Mouse (Mus musculus): ENCODE measurements at regions not wholly inside any gene's neighbourhood (a gene's known extent, or its start where the extent isn't known, plus 50 kb on each side); places are given as distances from the start of the nearest gene placed in this dataset.

GRCm38 (mm10) chr16:62469286-62469685 is 317.3 kb downstream of the Nsun3 start:
- H3K27me3 ChIP-seq (replicated peaks) = no peaks in the 10 kb centered on the region
- no peak overlapping the region for H3K27ac ChIP-seq (replicated peaks)
- H3K9ac ChIP-seq (replicated peaks) = no peak overlapping the region
- no peak overlapping the region for H3K4me2 ChIP-seq
- H3K36me3 ChIP-seq = no peaks in the 10 kb centered on the region
- 58% methylated on average over 3 of the region's 3 CpGs for WGBS
- ATAC-seq (ENCODE audit: low FRiP score) = no peak
- H3K9me3 ChIP-seq (replicated peaks) = no peaks in the 10 kb centered on the region
- H3K4me1 ChIP-seq = 0 out of 2 replicates have a peak, but pooled peaks cover 2% of the 10 kb centered on the region
- no peak overlapping the region for H3K4me3 ChIP-seq (replicated peaks)

DNA sequence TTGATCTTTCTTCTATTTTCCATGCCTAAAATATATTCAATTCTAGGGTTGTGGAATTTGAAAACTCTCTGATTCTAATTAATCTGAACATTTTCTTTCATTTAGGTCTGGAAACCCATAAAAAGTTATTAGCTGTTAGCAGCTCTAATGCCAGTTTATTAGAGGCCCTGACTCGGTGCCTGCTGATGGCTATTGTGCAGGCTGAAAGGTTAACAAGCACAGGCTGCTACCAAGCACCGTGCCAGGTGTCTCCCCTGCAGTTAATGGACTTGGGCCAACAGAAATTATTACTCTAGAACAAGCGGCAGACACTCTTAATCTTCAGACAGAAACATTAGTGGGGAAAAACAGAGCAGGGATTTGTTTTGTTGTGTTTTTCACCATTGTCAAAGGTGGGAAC is 317.8 kb downstream of the Nsun3 start:
- H3K4me1 ChIP-seq = 0 out of 2 replicates have a peak, but pooled peaks cover 2% of the 10 kb centered on the region
- 12% methylated on average over 3 of the region's 3 CpGs for WGBS
- H3K27ac ChIP-seq (replicated peaks) = no peak overlapping the region
- no peak overlapping the region for H3K4me3 ChIP-seq (replicated peaks)
- H3K4me2 ChIP-seq = no peak overlapping the region
- no peaks in the 10 kb centered on the region for H3K27me3 ChIP-seq (replicated peaks)
- no peak overlapping the region for H3K9ac ChIP-seq (replicated peaks)
- no peaks in the 10 kb centered on the region for H3K36me3 ChIP-seq
- ATAC-seq (ENCODE audit: low FRiP score) = no peak
- H3K9me3 ChIP-seq (replicated peaks) = no peaks in the 10 kb centered on the region

- no peaks in the 10 kb centered on the region for H3K9me3 ChIP-seq (replicated peaks)
- WGBS = 55% methylated on average over 4 of the region's 4 CpGs
- H3K4me3 ChIP-seq (replicated peaks) = no peak overlapping the region
- H3K9ac ChIP-seq (replicated peaks) = no peak overlapping the region
- no peak overlapping the region for H3K27ac ChIP-seq (replicated peaks)
- H3K4me1 ChIP-seq = no peaks in the 10 kb centered on the region
- no peaks in the 10 kb centered on the region for H3K27me3 ChIP-seq (replicated peaks)
- no peak for ATAC-seq (ENCODE audit: low FRiP score)
- no peak overlapping the region for H3K4me2 ChIP-seq
- no peaks in the 10 kb centered on the region for H3K36me3 ChIP-seq
Observed at GRCm38 (mm10) chr16:62459949-62460551, 326.6 kb downstream of the Nsun3 start.

DNA sequence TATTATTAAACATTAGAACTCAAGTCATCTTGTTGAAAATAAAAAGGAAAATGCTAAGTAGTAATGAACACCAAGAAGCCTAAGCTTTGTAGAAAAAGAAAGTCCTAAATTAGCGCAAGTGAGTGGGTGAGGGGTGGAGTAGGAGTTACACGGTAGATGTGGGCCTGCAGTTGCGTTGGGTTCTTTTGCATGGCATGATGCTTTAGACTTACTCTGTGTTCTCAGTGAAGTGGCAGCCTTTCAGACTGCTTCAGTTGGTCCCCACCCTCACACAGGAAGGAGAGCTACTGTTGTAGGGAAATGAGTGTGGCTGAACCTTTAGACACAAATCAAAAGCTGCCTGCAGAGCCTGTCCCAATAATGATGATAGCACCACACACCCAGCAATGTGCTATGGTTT is 336.9 kb downstream of the Nsun3 start:
- no peaks in the 10 kb centered on the region for H3K27me3 ChIP-seq (replicated peaks)
- 92% methylated on average over 3 of the region's 3 CpGs for WGBS
- no peak for ATAC-seq (ENCODE audit: low FRiP score)
- no peak overlapping the region for H3K4me3 ChIP-seq (replicated peaks)
- no peaks in the 10 kb centered on the region for H3K36me3 ChIP-seq
- no peak overlapping the region for H3K27ac ChIP-seq (replicated peaks)
- no peaks in the 10 kb centered on the region for H3K4me1 ChIP-seq
- H3K4me2 ChIP-seq = no peak overlapping the region
- H3K9me3 ChIP-seq (replicated peaks) = no peaks in the 10 kb centered on the region
- H3K9ac ChIP-seq (replicated peaks) = no peak overlapping the region

DNA sequence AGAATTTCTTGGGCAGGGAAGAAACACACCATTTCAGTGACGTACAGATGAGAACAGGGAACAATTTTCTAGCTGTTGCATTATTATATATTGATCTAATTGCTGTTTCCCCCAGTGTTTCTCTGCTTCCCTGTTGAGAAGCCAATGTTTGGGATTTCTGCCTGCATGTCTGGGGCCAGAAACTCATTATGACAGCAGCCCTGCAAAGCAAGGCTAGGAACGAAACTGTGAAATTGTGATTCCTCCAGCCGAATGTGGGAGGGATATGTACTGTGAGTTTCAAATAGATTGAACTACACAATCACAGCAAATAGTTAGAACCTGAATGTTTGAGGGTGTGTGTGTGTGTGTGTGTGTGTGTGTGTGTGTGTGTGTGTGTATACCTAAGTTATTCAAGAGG is 339.2 kb downstream of the Nsun3 start:
- 64% methylated on average over 3 of the region's 3 CpGs for WGBS
- Histone ChIP-seq H3K9me3 (replicated peaks) (no peaks in the 10 kb centered on the region), H3K4me3 (replicated peaks) (no peak overlapping the region), H3K9ac (replicated peaks) (no peak overlapping the region), H3K27ac (replicated peaks) (no peak overlapping the region), H3K4me1 (no peaks in the 10 kb centered on the region), H3K4me2 (no peak overlapping the region), H3K36me3 (no peaks in the 10 kb centered on the region), H3K27me3 (replicated peaks) (no peaks in the 10 kb centered on the region)
- ATAC-seq (ENCODE audit: low FRiP score) = no peak

DNA sequence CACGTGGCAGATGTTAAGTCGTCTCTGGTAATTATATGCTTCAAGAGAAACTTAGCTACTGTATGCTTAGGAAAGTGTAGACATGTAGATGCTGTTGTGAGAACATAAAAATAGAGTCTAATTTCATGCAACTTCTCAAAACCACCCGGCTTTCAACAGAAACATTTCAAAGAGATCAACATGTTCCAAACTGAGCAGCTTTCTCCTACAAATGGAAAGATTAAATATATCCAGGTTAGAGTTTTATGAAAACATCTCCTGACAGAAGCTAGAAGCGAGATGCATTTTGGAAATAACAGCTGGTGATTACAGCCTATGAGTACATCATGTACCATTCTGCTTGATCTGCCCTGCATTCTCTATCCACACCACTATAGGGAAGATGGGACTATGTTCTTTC is 345.4 kb downstream of the Nsun3 start:
- H3K27ac ChIP-seq (replicated peaks) = no peak overlapping the region

DNA sequence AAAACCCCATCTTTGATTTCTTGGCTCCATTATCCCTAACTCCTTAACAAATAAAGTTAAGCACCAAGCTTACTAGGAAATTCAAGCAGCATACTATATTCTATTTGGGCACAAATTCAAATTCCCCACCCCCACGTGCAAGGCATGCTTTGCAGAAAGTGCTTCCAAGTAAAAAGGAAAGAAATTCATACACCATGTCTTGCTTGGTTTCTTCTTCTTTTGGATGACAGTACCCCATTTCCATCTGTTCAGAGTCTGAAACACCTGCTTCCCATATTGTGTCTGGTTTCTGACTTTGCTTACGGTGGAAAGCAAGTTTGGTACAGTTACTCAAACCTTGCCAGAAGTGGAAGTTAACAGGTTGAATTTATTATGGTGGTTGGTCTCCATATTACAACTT is 353.5 kb downstream of the Nsun3 start:
- H3K4me2 ChIP-seq = no peak overlapping the region
- H3K27me3 ChIP-seq (replicated peaks) = no peaks in the 10 kb centered on the region
- H3K36me3 ChIP-seq = no peaks in the 10 kb centered on the region
- no peaks in the 10 kb centered on the region for H3K9me3 ChIP-seq (replicated peaks)
- WGBS = 91% methylated on average over 2 of the region's 2 CpGs
- no peak overlapping the region for H3K9ac ChIP-seq (replicated peaks)
- ATAC-seq (ENCODE audit: low FRiP score) = no peak
- no peak overlapping the region for H3K27ac ChIP-seq (replicated peaks)
- H3K4me3 ChIP-seq (replicated peaks) = no peak overlapping the region
- H3K4me1 ChIP-seq = no peaks in the 10 kb centered on the region

More for the DNA sequence above, 345.4 kb downstream of the Nsun3 start:
- Histone ChIP-seq H3K4me2 (no peak overlapping the region), H3K27me3 (replicated peaks) (no peaks in the 10 kb centered on the region), H3K36me3 (no peaks in the 10 kb centered on the region), H3K4me3 (replicated peaks) (no peak overlapping the region), H3K9ac (replicated peaks) (no peak overlapping the region), H3K4me1 (no peaks in the 10 kb centered on the region), H3K9me3 (replicated peaks) (no peaks in the 10 kb centered on the region)
- WGBS = 82% methylated on average over 4 of the region's 4 CpGs
- ATAC-seq (ENCODE audit: low FRiP score) = no peak

DNA sequence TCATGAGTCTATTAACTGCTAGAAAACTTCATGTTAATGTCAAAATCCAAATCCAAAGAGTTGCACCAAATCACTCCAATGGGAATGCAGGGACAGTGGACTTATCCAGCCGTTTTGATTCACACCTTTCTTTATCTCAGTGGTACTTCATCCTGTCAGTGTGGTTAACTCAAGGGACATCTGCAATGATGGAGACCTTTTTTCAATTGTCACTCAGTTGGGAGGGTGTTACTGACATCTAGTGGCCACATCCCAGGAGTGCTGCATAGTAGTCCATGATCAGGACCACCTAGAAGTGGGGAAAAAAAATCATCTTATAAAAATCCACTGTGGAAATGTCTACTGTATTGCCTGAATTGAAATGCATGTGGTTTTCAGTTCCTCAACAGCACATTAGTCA is 372.1 kb downstream of the Nsun3 start:
- Histone ChIP-seq H3K4me3 (replicated peaks) (no peak overlapping the region), H3K4me1 (no peaks in the 10 kb centered on the region), H3K4me2 (no peak overlapping the region), H3K27ac (replicated peaks) (no peak overlapping the region), H3K27me3 (replicated peaks) (no peaks in the 10 kb centered on the region), H3K9ac (replicated peaks) (no peak overlapping the region), H3K9me3 (replicated peaks) (no peaks in the 10 kb centered on the region), H3K36me3 (no peaks in the 10 kb centered on the region)
- ATAC-seq (ENCODE audit: low FRiP score) = no peak; the same call in 1 of the 2 replicates
- WGBS = 17% methylated on average over 1 of the region's 1 CpGs

- whole genome bisulfite sequencing = 69% methylated on average over 3 of the region's 3 CpGs
- no peak for ATAC-seq (ENCODE audit: low FRiP score)
- Histone ChIP-seq H3K27ac (replicated peaks) (no peak overlapping the region), H3K9me3 (replicated peaks) (no peaks in the 10 kb centered on the region), H3K4me2 (no peak overlapping the region), H3K9ac (replicated peaks) (no peak overlapping the region), H3K4me3 (replicated peaks) (no peak overlapping the region), H3K36me3 (no peaks in the 10 kb centered on the region), H3K4me1 (no peaks in the 10 kb centered on the region), H3K27me3 (replicated peaks) (no peaks in the 10 kb centered on the region)
Observed at GRCm38 (mm10) chr16:62407526-62408165, 379.0 kb downstream of the Nsun3 start.

DNA sequence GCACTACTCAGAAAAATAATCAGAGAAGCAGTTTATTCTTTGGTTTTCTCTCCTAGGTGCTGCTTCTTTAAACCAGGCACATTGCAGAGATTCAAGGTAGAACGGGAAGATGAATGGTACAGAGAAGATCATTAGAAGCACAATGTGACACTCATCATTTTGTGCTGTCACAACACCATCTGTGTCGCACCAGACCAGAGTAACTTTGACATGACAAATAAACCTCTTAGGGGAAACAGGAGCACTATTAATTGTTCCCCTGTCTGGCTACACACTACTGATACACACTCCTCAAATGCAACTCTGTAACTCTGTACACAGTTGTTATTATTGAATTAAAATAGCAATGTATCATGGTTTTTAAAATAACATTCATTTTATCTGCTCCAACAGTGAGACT is 380.2 kb downstream of the Nsun3 start:
- H3K4me1 ChIP-seq = no peaks in the 10 kb centered on the region
- H3K9me3 ChIP-seq (replicated peaks) = no peaks in the 10 kb centered on the region
- H3K9ac ChIP-seq (replicated peaks) = no peak overlapping the region
- no peaks in the 10 kb centered on the region for H3K27me3 ChIP-seq (replicated peaks)
- H3K36me3 ChIP-seq = no peaks in the 10 kb centered on the region
- no peak overlapping the region for H3K4me3 ChIP-seq (replicated peaks)
- ATAC-seq (ENCODE audit: low FRiP score) = no peak
- no peak overlapping the region for H3K4me2 ChIP-seq
- 53% methylated on average over 2 of the region's 2 CpGs for WGBS
- no peak overlapping the region for H3K27ac ChIP-seq (replicated peaks)

DNA sequence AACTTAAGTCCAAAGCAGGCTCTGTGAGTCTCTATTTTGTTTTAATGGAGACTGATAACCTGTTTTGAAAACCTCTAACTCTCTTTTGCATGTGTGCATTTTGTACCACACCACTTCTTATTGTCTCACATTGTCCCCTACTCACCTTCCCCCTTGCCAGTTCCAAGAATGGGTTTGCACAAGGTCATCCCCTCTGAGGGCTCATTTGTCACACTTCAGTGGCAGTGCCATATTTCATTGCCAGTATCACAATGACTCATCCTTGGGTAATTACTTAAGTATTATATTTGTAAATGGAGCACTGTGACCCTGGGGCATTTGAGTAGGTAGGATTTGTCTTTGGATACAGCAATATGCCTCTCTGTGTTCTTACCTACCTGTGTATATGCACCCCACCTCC is 429.3 kb downstream of the Nsun3 start:
- H3K4me3 ChIP-seq (replicated peaks) = no peak overlapping the region
- H3K36me3 ChIP-seq = no peaks in the 10 kb centered on the region
- H3K9ac ChIP-seq (replicated peaks) = no peak overlapping the region
- H3K4me2 ChIP-seq = no peak overlapping the region
- ATAC-seq (ENCODE audit: low FRiP score) = no peak
- no peak overlapping the region for H3K27ac ChIP-seq (replicated peaks)
- H3K27me3 ChIP-seq (replicated peaks) = no peaks in the 10 kb centered on the region
- H3K9me3 ChIP-seq (replicated peaks) = no peaks in the 10 kb centered on the region
- H3K4me1 ChIP-seq = peaks cover 6% of the 10 kb centered on the region; the same call in 1 of the 2 replicates

DNA sequence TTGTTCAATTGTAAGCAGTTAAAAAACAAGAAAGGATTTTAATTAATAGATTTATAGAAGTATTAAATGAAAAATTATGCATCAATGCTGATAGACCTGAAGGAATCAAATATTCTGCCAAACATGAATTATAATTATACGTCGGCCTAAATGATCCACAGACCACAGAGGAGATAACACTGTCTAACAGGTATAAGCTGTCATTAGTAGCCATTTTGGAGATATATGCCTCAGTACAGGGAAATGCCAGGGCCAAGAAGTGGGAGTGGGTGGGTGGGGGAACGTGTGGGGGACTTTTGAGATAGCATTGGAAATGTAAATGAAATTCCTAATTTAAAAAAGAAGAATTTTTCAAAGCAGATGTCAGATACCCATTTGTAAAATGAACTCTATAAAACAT is 430.3 kb downstream of the Nsun3 start:
- ATAC-seq (ENCODE audit: low FRiP score) = no peak
- no peak overlapping the region for H3K9ac ChIP-seq (replicated peaks)
- no peaks in the 10 kb centered on the region for H3K36me3 ChIP-seq
- WGBS = 72% methylated on average over 3 of the region's 3 CpGs
- H3K4me1 ChIP-seq = peaks cover 6% of the 10 kb centered on the region; the same call in 1 of the 2 replicates
- H3K27me3 ChIP-seq (replicated peaks) = no peaks in the 10 kb centered on the region
- H3K9me3 ChIP-seq (replicated peaks) = no peaks in the 10 kb centered on the region
- H3K4me3 ChIP-seq (replicated peaks) = no peak overlapping the region
- peak overlapping the region; percentile 34; the same call in 1 of the 2 replicates for H3K4me2 ChIP-seq
- no peak overlapping the region for H3K27ac ChIP-seq (replicated peaks)

Measured in neural tube, embryonic 15.5 days (tissue).